Mouse (Mus musculus): ENCODE results near the gene Crtap.

The Crtap gene

GRCm38 (mm10) chr9:114326011-114326748 lies 64.3 kb downstream of the Crtap start:
- DNase-seq (ENCODE audit: low read depth, low spot score), result no peak

Measured in telencephalon, adult 2 months (tissue).